Mouse (Mus musculus): Measurements from ENCODE around the gene Sec14l3.

Sec14l3 gene

DNA sequence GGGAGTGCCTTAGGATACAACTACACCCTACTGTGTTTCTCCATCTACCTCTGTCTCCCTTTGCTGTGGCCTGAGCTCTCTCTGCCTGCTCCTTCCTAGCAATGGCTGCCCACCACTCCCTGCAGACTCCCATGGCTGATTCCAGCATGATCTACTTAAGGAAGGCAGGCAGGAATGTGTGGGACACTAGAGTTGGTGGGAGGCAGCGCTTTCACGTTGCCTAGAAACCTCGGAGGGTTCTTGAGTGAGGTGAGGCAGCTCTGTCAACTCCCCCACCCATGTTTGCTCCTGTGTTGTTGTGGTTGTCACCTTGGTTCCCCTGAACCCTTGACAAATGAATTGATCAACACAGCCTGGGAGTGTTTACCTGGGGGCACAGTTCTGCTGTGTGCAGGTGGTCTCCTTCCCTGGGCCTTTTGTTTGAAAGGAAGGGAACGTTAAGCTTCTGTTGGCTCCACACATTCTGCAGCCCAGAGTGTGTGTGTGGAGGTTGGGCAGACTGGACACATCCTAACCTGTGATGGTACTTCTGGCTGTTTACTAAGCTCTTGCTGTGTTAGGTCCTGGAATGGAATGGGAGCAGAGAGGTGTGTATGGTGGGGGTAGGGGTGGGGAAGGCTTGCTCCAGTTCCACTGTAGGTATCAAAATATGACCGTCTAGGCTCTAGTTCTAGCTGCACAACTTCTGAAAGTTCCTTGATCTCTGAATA, 3.6 kb upstream of the Sec14l3 start:
- no peak for DNase-seq (ENCODE audit: low read depth, low spot score)

DNA sequence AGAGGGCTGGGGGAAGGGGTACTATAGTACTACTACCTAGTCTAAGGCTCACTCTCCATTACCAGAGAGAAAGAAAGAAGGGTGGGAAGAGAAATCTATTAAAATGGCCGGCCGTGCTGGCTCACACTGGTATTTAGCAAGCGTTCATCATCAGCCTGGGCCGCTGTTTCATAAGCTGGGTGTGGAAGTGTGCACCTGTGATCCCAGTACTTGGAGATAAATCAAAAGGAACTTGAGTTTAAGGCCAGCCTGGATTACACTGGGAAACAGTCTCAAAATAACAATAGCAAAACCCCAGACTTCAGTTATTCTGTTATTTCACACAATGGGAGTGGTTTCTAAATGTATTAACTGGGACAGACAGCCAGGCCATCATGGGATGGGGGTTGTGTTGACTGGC, 2.1 kb upstream of the Sec14l3 start:
- DNase-seq (ENCODE audit: low read depth, low spot score): no peak

DNA sequence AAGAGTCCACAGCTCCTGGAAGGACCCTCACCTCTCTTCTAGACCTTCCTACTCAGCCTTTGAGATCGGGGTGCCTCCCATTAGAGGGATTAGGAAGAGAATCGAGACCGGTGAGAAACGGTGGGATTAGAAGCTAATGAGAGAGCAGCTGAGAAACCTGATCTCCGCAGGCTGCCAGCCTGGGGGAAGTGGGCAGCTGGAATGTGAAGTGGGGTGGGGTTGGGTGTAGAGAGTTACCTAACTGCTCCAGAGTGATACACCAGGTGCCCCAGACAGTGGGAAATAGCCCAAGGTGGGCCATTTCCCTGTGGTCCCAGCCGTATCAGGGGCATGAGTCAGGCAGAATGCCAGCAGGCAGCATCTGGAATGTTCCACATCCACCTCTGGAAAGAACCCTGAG, 1.7 kb upstream of the Sec14l3 start:
- DNase-seq (ENCODE audit: low read depth, low spot score): no peak

DNA sequence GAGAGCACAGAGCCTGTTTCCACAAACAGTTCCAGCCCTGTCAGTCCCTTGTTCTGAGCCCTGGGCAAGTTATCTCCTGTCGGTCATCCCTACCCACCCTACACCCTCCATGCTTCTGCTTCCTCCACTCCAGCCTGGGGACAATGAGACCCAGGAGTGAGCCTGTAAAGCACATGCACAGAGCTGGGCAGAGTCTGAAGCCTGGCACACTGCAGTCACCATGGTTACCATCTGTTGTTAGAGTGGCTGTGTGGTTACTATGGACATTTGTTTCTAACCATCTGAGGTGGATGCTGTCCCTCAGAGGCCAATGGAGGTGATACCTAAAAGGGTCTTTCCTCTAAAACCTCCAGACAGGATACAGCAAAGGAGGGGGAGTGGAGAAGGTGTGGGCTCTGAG, 5.0 kb downstream of the Sec14l3 start:
- no peak for DNase-seq (ENCODE audit: low read depth, low spot score)

DNA sequence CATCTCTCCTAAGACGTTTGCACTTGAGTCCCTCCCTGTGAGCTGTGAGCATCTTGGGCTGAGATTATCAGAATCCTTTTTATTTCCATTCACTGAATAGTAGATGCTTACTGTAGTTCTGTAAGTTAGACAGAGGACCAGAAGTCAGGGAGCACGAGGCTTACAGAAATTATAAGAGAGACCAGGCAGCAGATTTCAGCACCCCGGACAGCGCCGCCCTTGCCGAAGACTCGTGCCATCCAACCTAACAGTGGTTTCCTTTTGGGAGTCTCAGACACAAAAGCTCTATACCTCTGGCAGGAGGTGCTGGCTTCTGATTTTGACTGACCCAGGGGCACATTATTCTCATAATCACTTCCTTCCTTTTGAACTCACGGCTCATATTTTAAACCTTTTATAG, 12.0 kb downstream of the Sec14l3 start:
- DNase-seq (ENCODE audit: low read depth, low spot score): no peak

DNA sequence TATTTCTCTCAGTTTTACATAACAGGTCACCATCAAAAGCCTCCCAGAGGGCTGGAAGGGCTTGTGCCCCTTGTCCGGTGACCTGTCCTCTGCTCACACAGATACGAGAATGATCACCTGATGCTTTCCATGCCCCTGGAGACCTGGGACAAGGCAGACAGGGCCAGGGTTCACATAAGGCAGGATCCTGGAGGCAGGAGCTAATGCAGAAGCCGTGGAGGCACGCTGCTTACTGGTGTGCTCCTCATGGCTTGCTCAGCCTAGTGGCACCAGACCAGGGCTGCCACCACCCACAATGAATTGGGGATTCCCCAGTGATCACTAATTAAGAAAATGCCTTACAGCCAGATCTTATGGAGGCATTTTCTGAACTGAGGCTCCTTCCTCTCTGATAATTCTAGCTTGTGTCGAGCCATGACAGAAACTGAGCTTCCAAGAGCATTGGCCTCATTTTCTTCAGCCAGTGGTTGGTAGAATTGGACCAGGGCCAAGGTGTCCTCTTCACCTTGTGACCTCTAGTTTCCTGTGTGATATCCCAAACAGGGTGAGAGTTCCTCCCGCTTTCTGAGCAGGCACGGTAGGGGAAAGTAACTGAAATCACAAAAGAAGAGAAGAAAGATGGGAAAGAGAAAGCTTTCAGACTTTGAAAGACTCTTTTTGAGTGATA, 13.8 kb downstream of the Sec14l3 start:
- no peak for DNase-seq (ENCODE audit: low read depth, low spot score)

DNA sequence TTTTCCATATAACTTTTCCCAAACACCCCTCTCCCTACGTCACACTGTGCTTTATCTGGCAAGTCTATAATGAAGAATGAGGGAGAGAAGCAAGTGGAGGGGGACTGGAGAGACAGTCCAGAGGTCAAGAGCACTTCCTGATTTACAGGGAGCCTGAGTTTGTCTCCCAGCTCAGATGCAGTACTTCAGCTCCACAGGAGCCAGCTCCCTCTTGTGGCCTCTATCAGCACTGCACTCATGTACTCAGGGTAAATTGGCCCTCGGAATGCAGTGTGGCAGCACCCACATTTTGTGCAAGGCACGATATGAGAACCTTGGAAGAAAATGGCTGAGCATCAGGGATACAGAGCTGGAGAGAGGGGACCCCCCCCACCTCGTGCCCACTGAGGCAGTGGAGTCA, 15.6 kb downstream of the Sec14l3 start:
- no peak for DNase-seq (ENCODE audit: low read depth, low spot score)

DNA sequence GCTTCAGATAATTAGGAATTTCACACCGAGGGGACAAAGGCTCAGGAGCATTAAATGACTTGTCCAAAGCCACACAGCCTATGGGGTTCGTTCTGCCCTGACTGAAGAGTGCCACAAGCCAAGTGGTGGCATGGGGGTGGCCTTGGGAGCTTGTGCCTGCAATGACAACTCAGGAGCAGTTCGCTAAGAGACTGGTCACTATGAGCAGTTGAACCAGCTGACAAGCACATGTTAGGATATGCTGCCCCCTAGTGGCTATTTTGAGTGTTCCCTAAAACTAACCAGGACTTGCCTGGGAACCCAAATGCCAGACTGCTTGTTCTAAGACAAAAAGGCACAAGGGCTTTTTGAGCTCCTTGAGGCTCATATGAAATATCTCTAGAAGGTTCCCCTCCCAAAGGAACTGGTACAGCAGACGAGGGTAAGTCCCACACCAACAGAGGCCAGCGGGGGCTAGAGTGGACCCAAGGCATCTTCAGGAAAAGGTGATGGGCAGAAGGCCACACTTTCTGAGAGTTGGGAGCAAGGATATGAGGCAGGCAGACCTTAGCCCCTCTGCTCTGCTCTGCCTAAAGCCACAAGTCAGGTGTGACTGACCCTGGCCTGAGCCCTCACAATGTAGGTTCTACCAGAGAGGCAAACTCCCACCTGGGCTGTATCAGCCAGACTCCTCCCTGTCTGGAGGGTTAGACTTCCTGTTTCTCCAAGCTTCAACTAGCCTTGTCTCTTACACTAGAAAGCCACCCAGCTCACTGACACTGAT, 18.9 kb downstream of the Sec14l3 start:
- DNase-seq (ENCODE audit: low read depth, low spot score): peak; percentile 54

DNA sequence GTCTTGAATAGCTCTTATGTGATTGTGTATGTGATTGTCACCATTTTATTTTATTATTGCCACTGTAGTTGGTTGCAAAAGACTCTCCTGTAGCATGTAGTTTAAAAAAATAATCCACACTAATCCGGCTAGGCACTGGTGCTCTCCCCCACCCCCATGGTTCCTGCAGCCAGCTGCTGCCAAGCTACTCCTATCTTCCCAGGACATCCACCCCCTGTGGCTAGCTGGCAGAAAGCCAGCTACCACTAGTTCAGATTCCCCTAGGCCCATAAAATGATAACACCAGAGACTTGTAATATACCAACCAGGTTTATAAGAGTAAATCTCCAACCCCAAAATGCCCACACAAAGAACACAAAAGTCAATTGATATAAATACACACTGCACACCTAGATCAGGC, 21.6 kb downstream of the Sec14l3 start:
- DNase-seq (ENCODE audit: low read depth, low spot score): no peak

DNA sequence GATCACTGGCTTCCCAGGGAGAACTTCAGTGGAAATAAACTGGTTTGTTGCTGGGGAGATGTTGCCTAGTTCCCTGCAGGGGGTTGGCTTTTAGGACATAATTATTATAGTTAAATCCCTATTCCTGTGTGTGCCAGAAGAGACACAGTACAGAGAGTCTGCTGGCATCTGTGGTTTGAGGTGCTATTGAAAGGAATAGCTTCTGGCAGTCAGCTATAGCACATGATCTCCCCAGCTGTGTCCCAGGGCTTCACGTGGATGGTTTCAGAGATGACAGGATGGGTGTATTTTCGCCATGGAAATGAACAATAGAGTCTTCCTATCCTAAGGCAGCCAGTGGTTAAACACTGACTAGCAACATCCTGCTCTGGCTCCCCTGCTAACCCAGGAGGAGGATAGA, 22.6 kb downstream of the Sec14l3 start:
- DNase-seq (ENCODE audit: low read depth, low spot score): no peak

DNA sequence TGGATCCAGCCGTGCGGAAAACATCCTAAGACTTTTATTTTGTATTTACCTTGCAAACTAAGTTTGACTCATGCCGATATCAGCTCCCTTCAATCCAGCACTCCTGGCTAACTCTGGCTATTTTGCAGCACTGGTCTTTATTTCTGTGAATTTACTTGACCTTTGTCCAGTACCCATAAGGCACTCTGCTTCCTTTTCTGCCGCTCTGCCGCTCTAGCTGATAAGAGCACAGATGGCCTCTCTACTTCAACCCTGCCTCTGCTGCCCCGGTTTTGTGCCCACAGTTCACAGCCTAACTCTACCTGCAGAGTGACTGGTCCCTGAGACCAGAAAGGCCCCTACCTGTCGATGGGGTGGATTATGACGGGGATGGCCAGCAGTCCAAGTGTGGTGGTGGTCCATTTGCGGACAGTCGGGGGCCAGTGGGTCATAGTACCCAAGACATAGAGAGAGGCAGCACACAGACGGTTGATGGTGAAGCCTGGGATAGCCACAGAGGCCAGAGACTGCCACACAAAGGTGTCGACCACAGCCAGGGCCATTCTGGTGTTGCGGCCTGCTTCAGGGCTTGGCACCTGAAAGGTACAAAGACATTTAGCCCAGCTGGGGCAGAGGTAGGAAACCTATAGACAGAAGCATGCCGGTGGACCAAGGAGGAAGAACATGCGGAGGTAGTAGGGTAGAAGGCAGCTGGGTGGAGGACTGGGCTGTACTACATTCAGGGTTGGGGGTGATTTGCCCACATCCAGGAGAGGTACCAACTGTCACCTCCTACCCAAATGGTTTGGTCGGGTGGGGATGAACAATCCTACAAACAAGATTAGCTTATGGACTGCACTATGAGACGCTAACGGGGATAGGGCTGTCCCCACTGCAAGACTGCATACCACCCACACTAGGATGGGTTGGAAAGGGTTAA, 29.1 kb downstream of the Sec14l3 start:
- DNase-seq (ENCODE audit: low read depth, low spot score): no peak

DNA sequence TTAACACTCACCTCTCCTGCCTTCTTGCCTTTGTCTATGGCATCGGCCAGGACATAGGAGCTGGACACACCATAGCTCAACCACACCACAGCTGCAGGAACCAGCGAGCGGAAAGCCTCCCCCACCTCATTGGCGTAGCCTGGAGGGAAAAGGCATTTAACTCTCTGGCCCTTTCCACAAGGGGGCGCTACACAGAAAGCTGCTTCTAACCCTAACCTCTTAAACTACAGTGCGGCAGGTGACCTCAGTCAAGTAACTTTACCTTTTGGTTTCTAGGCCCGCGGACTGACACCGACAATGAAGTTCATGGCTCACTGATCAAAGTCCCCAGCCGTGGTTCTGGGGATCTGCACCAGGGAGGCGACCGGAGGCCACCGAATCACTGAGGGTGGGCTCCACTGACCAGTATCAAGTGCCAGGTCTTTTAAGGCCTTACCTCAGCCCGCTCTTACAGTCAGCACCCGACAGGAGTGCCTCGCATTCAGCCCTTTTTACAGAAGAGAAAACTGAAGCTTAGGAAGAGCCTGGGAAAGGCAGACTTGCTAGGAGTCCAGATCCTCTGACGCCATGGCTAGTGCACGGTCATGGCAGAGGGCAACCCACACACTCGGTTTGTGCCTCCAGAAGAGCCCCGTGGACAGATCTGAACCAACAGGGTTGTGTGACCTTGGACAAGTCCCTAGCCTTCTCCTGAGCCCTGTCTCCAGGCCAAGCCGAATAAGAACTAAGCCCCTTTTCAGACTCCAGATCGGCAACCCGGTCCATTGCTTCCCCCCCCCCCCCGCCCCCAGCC, 29.9 kb downstream of the Sec14l3 start:
- peak; percentile 80 for DNase-seq (ENCODE audit: low read depth, low spot score)

DNA sequence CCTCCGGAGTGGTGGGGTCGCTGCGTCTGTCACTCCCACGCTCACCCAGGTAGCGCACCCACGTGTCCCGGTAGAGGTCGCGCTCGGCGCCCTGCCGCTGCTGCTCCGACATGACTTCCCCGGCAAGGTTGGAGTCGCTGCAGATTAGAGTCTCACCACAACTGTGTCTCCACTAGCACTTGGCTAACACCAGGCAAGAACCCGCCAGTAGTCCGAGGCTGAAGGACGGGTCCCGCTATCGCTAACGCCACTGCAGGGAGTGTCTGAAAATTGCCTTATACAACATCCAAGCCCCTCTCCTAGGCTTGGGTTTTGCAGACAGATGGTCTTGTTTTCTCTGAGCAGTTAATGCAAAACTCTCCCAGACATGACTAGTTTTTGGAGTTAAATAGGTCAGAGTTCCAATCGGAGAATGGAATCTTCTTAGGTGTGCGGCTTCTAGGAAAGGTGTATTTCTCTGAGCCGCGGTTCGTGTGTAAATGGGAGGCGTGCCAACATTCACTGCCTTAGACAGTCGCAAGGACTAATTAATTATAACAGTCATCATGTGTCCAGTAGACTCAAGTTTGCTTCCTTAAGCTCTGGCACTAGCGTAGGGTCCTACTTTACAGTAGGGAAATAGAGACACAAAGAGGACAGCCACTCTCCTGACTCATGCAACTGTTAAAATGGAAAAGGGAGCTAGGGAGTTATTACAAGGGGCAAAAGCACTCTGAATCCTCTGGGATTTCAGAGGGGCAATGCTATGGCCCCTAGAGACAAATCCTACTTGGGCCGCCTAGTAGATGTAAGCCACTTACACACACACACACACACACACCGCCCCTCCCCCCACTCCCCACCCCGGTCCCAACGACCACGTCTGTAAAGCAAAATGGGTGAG, 30.8 kb downstream of the Sec14l3 start, which contains the start of gene Mtfp1:
TSS of gene Mtfp1 (minus strand) at position 275 of the 883 bp plus-strand sequence.
- DNase-seq (ENCODE audit: low read depth, low spot score): peak; percentile 49

DNA sequence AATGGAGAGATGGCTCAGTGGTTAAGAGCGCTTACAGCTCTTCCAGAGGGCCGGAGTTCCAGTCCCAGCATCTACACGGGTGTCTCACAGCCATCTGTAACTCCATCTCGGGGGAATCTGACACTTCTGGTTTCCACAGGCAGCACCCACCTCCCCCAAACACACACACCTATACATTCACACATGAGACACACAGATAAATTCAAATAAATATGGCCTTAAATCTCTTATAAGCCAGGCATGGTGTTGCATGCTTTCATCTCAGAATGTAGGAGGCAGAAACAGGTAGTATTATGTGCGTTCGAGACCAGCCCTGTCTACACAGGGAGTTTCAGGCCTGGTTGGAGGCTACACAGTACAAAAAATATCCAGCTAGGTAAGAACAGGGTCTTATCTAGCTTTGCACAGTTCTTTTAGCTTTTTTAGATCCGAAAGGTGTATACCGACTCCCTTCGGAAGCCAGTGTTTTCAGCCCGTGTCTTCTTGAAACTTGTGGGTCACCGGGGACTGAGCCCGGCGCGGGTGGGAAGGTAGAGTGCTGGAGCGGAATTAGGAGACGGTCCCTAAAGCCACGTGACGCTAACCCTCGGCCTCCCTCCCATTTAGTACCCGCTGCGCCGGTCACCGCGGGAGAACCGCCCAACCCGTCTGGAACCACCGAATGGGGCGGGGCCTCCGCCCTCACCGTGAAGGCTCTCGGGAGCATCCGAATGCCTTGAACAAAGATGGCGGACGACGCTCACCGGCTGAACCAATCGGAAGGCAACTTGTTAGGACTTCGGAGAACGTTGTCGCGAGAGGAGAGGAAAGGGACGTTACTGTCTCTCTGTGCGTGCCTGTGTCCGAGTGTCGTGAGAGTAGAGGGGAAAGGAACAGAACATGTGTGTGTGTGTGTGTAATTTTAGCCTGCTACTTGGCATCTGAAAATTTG, 31.7 kb downstream of the Sec14l3 start:
- DNase-seq (ENCODE audit: low read depth, low spot score): peak; percentile 98

DNA sequence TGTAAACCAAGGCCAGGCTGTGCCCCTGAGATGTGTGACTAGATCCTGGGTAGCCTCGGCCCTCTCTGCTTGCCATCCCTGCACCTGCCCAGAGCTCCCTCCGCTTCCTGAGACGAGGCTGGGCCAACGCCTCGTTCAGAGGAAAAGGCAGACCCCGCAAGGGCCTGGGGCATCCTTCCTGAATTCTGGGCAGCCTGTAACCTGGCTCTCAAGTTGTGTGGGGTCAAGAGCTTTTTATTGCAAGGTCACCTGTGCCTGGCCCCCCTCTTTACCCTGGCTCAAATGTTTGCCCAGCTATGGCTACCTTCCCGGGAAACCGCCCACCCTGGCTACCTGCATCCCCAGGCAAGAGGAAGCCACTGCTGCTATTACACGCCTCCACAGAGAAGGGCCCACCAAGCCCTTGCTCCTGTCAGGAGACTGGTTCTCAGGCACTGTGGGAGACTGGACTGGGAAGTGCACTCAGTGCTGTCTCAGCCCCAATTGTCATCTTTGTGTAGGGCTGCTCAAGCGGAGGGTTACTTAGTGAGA, 32.5 kb downstream of the Sec14l3 start:
- no peak for DNase-seq (ENCODE audit: low read depth, low spot score)

DNA sequence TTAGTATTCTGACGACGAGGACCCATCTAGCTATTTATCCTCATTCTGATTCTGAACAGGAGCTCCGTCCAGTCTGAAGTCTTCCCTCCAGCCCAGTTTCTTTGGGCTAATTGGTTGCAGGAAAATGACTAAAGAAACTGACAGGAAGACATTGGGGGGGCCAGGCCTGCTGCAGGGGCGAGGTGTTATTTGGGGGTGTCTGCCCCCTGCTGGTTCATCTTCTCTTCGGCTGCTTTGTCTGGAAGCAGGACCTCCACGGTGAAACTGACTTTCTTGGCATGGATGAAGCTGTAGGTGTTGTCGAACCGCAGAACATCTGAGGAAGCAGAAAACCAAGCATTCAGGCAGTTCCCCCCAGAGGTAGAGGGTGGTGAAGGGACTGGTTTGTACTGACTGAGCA, 33.5 kb downstream of the Sec14l3 start:
- DNase-seq (ENCODE audit: low read depth, low spot score): no peak

DNA sequence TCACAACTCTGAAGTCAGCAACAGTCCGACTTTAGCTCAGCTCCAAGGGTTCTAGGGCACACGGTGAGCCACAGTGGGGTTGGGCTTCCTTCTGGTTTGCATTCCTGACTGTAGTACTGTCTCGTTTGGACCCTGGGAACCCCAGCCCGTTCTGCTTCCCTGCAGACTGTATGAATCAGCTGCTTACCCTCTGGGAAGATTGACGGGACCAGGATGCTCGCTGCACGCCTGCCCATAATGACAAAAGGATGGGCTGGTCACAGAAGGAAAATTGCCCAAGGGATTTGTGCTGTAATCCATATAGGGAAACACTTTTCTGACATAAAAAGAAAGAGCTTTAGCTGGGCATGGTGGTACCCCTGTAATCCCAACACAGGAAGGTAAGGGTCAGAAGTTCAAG, 34.2 kb downstream of the Sec14l3 start:
- no peak for DNase-seq (ENCODE audit: low read depth, low spot score)

DNA sequence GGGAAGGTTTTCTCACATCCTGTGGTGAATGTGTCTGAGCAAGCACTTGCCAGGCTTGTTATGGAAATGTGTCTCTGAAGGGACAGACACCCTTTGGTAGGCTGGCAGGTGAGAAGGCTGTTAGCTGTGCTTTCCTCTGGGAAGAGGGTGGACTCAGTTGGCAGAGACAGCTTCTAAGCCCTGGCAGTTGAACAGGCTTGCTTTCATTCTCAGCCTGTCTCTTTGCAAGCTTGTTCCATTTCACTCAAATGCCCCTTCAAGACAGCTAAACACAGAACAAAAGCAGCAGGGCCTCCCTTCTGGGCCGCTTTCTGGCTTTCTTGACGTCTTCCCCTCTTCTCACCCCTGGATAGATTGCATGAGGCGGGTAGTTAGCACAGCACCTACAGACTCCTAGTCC, 34.8 kb downstream of the Sec14l3 start:
- DNase-seq (ENCODE audit: low read depth, low spot score): no peak

Measured in c-Kit-negative CD71-positive TER-119-positive erythroid progenitor cells, embryonic 14.5 days (primary cell).